Mouse (Mus musculus) CH12.LX (cell line): ENCODE data around the gene Hid1.
A peak's percentile ranks its signal among the peaks of the same experiment; 100 is the strongest.

ENCODE experiments used
- CTCF ChIP-seq, 2 experiments: IDR thresholded peaks in 1 of 2; conservative IDR thresholded peaks in 1 of 2; 2 replicates each; pipeline ENCODE4 v1.5.1; 2011 to 2012; ENCODE audit warnings: low read depth in 2 of 2, low read length in 2 of 2, improper control_type of control experiment in 1 of 2, inconsistent platforms in 1 of 2, mild to moderate bottlenecking in 1 of 2, moderate library complexity in 1 of 2
- ELF1 ChIP-seq: IDR thresholded peaks from 2 replicates; pipeline ENCODE4 v1.6.1; 2014; ENCODE audit warnings: low read depth, mild to moderate bottlenecking, inconsistent platforms, low read length, improper control_type of control experiment
- EP300 ChIP-seq: IDR thresholded peaks from 2 replicates; pipeline ENCODE4 v1.6.1; 2011; ENCODE audit warnings: low read length, improper control_type of control experiment
- ETS1 ChIP-seq: conservative IDR thresholded peaks from 2 replicates; pipeline ENCODE4 v1.6.1; 2012; ENCODE audit warnings: low read depth, mild to moderate bottlenecking, inconsistent platforms, low read length, improper control_type of control experiment, moderate library complexity
- GABPA ChIP-seq: IDR thresholded peaks from 2 replicates; pipeline ENCODE4 v1.6.1; 2012; ENCODE audit warnings: low read depth, low read length, improper control_type of control experiment, inconsistent platforms; ENCODE audit not compliant: insufficient replicate concordance
- JUN ChIP-seq: IDR thresholded peaks from 2 replicates; pipeline ENCODE4 v1.6.1; 2011; ENCODE audit warnings: low read depth, mild to moderate bottlenecking, low read length, improper control_type of control experiment, moderate library complexity; ENCODE audit not compliant: insufficient read depth
- MAFK ChIP-seq: IDR thresholded peaks from 2 replicates; pipeline ENCODE4 v1.6.1; 2011; ENCODE audit warnings: low read length, improper control_type of control experiment; ENCODE audit not compliant: insufficient replicate concordance
- MAX ChIP-seq: IDR thresholded peaks from 2 replicates; pipeline ENCODE4 v1.6.1; 2011; ENCODE audit warnings: low read length, improper control_type of control experiment
- PAX5 ChIP-seq: IDR thresholded peaks from 2 replicates; pipeline ENCODE4 v1.6.1; 2012; ENCODE audit warnings: low read length, inconsistent platforms, mixed read lengths
- POLR2A ChIP-seq: IDR thresholded peaks from 2 replicates; pipeline ENCODE4 v1.6.1; 2011; ENCODE audit warnings: low read depth, mild to moderate bottlenecking, improper control_type of control experiment, low read length
- TBP ChIP-seq: conservative IDR thresholded peaks from 2 replicates; pipeline ENCODE4 v1.6.1; 2011; ENCODE audit warnings: low read depth, low read length, improper control_type of control experiment
- ZC3H11A ChIP-seq: IDR thresholded peaks from 2 replicates; pipeline ENCODE4 v1.6.1; 2012; ENCODE audit warnings: low read depth, mild to moderate bottlenecking, inconsistent platforms, low read length, improper control_type of control experiment
- ZMIZ1 ChIP-seq: IDR thresholded peaks from 2 replicates; pipeline ENCODE4 v1.6.1; 2012; ENCODE audit warnings: low read depth, mild to moderate bottlenecking, inconsistent platforms, low read length, improper control_type of control experiment
- ZNF384 ChIP-seq: IDR thresholded peaks from 2 replicates; pipeline ENCODE4 v1.6.1; 2012; ENCODE audit warnings: low read depth, low read length, improper control_type of control experiment, inconsistent platforms

GRCm38 (mm10) chr11:115403338-115404124, 36.0 kb upstream of the Hid1 start, which contains the start of gene Mrpl58:
- TF ChIP-seq CTCF (conservative IDR thresholded peaks at IDR 0.05 in 1 of 2, IDR thresholded peaks at IDR 0.05 in 1 of 2; ENCODE audit: low read depth in 2 of 2, low read length in 2 of 2), result no peak
- no peak; the same call in 1 of the 2 replicates for TF ChIP-seq EP300
- no peak for TF ChIP-seq PAX5
- TF ChIP-seq GABPA, result no peak; the same call in 1 of the 2 replicates
- peak; percentile 95 for TF ChIP-seq POLR2A
- TF ChIP-seq JUN, result no peak
- peak; percentile 19 for TF ChIP-seq ETS1
- no peak for TF ChIP-seq ZC3H11A
- no peak for TF ChIP-seq MAFK
- peak; percentile 93; the same call in 1 of the 2 replicates for TF ChIP-seq ZMIZ1
- TF ChIP-seq ELF1, result peak; percentile 87
- peak; percentile 72 for TF ChIP-seq MAX
- TF ChIP-seq ZNF384, result no peak
- peak; percentile 79; the same call in 1 of the 2 replicates for TF ChIP-seq TBP
